Mouse (Mus musculus) small intestine, adult 2 months (tissue): ENCODE data around the gene Aspscr1.

ENCODE experiments used
- CTCF ChIP-seq: fragments of 200-500 bp; IDR thresholded peaks from 2 replicates; pipeline ENCODE4 v1.5.1; 2012; ENCODE audit warnings: low read depth, mild to moderate bottlenecking, control low read depth, inconsistent platforms, low read length, moderate library complexity, mixed read lengths; ENCODE audit not compliant: insufficient replicate concordance, insufficient read length; ENCODE audit errors: extremely low read depth
- POLR2A ChIP-seq: fragments of 200-500 bp; IDR thresholded peaks from 2 replicates; pipeline ENCODE4 v1.6.1; 2012; ENCODE audit warnings: low read depth, mild to moderate bottlenecking, control low read depth, inconsistent platforms, low read length, moderate library complexity

DNA sequence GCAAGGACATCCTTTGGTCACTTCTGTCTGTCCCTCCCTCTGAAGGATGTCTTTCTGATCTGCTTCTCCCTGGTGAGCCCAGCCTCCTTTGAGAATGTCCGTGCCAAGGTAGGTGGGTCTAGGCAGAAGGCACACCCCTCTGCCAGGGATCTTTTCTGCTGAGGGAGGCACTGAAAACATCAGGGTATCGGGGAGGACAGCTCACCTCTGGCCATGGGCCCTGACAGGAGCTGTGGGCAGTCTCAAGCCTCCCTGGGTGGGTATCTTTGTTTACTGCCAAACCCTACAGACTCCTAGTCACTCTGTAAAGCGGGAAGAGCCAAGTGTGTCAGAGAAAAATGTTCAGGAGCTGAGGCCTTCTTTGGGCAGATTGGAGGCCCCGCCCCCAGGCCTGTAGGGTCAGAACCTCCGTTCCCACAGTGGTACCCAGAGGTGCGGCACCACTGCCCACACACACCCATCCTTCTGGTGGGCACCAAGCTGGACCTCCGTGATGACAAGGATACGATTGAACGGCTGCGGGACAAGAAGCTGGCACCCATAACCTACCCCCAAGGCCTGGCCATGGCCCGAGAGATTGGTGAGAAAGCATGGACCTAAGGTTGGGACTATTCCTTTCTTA lies 50.1 kb downstream of the Aspscr1 start:
- no peak for TF ChIP-seq CTCF
- TF ChIP-seq POLR2A = no peak
